Mouse (Mus musculus) liver, embryonic 14.5 days (tissue): ENCODE results near the gene Gm10974. TPM values are rescaled to one million over a fixed set of nuclear protein-coding genes. Genes with fewer than 3 reads are reported as not detected.

Experiments
- ATAC-seq: fragments of 200-750 bp; cut with Nextera tagmentation; 2 replicates; pipeline ENCODE4 v1.8.0; 2017; ENCODE audit warnings: moderate number of reproducible peaks, mild to moderate bottlenecking, moderate library complexity; ENCODE audit not compliant: insufficient read depth
- DNase-seq, 3 experiments: peaks; one replicate each; pipeline ENCODE4 v3.0.0-alpha.2; 2012 to 2013; ENCODE audit warnings: low read depth in 3 of 3, low spot score in 3 of 3
- H3K27ac ChIP-seq: fragments of 300-500 bp; sonication (generic); 2 replicates; pipeline ENCODE4 v1.5.1; 2014; ENCODE audit warnings: moderate library complexity, mild to moderate bottlenecking, control low read depth, inconsistent platforms
- H3K27me3 ChIP-seq: fragments of 300-500 bp; sonication (generic); 2 replicates; pipeline ENCODE4 v1.6.1; 2014; ENCODE audit warnings: mild to moderate bottlenecking, low read length, moderate library complexity; ENCODE audit not compliant: control insufficient read depth, insufficient read depth
- H3K36me3 ChIP-seq: fragments of 300-500 bp; sonication (generic); replicated peaks from 2 replicates; pipeline ENCODE4 v1.6.1; 2014; ENCODE audit warnings: low read depth; ENCODE audit not compliant: control insufficient read depth, insufficient read depth
- H3K4me1 ChIP-seq, 2 experiments: fragments of 200-500 bp in 1 of 2; fragments of 300-500 bp in 1 of 2; sonication (generic) in 1 of 2; replicated peaks; 2 replicates each; pipeline ENCODE4 v1.6.1; 2012 to 2014; ENCODE audit warnings: antibody characterized with exemption in 1 of 2, inconsistent platforms in 1 of 2, low read length in 1 of 2; ENCODE audit not compliant: control insufficient read depth in 2 of 2, insufficient read depth in 2 of 2
- H3K4me2 ChIP-seq: fragments of 300-500 bp; sonication (generic); 2 replicates; pipeline ENCODE4 v1.6.1; 2014; ENCODE audit warnings: low read depth, mild to moderate bottlenecking, control low read depth, moderate library complexity
- H3K4me3 ChIP-seq, 2 experiments: fragments of 200-500 bp in 1 of 2; fragments of 300-500 bp in 1 of 2; sonication (generic) in 1 of 2; 2 replicates each; pipeline ENCODE4 v1.5.1; 2012 to 2014; ENCODE audit warnings: low read depth in 2 of 2, low read length in 2 of 2, mild to moderate bottlenecking in 2 of 2, control low read depth in 1 of 2, inconsistent platforms in 1 of 2, moderate library complexity in 1 of 2; ENCODE audit not compliant: insufficient read depth in 1 of 2
- H3K9ac ChIP-seq: fragments of 300-500 bp; sonication (generic); replicated peaks from 2 replicates; pipeline ENCODE4 v1.6.1; 2014; ENCODE audit warnings: mild to moderate bottlenecking, control low read depth, moderate library complexity
- H3K9me3 ChIP-seq: fragments of 300-500 bp; sonication (generic); 2 replicates; pipeline ENCODE4 v1.6.1; 2016; ENCODE audit warnings: low read length, mixed read lengths; ENCODE audit not compliant: control insufficient read depth
- CTCF ChIP-seq: IDR thresholded peaks from 2 replicates; pipeline ENCODE4 v1.5.1; 2016; ENCODE audit warnings: antibody characterized with exemption, low read depth, control low read depth
- EP300 ChIP-seq: IDR thresholded peaks from 2 replicates; pipeline ENCODE4 v1.6.1; 2016; ENCODE audit warnings: antibody characterized with exemption, low read depth
- WGBS: fragments of 180-500 bp; shearing (Covaris S2); extraction: QIAGEN DNeasy Blood & Tissue Kit; methylation state at CpG from one replicate; pipeline ENCODE4 v1.1.7; 2014; ENCODE audit not compliant: insufficient replicate concordance; 5-methylcytosine and 5-hydroxymethylcytosine counted together
- polyA plus RNA-seq, 2 experiments: library from polyadenylated mRNA; depleted of rRNA in 1 of 2; stranded (reverse) in 1 of 2; unstranded in 1 of 2; fragments of >200 nt; fragmentation: Nextera tagmentation in 1 of 2; extraction: Ambion mirVana in 1 of 2; gene quantifications; 2 replicates each; pipeline versions ENCODE4 v1.2.1 to v1.2.3; 2012 to 2014

Gene Gm10974
- polyA plus RNA-seq, 2 experiments: not detected

DNA sequence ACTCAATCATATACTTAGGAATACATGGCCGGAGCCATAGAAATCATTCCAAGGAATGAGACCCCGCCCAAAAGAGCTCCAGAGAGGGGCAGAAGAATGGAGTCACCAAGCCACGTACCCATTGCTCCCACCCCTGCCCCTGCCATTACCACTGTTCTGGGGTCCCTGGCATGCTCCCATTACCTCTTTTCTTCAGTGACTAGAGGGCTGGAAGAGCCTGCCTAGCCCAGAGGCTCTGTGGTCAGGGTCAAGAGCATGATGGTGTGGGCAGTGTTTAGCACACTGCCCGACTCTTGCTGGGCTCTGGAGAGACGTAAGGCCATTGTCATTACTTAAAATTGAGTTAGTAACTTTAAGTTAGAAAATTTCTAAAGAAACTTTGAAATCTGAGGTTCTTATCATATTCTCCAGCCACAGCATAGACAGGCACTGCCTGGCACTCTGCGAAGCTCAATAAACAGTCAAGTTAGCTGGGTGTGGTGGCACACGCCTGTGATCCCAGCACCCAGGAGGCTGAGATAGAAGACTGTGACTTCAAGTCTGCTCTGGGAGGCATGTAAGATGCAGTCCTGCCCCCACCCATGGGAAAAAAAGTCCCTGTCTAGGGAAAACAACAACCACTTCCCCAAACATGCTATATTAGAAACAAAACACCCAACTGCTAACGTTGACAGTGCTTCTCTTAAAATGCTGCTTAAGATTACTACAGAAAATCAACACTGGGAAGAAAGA lies 9.7 kb upstream of the Gm10974 start:
- no peak for TF ChIP-seq EP300
- no peak for TF ChIP-seq CTCF
- WGBS: 50% methylated on average over 8 of the region's 8 CpGs
- Histone ChIP-seq H3K4me3 (no peak overlapping the region), H3K4me1 (peaks cover 6 to 12% of the 10 kb centered on the region in 2 experiments; a peak in 3 of 4 replicates), H3K4me2 (no peak overlapping the region), H3K36me3 (no peaks in the 10 kb centered on the region), H3K27me3 (no peaks in the 10 kb centered on the region), H3K9me3 (no peaks in the 10 kb centered on the region), H3K27ac (no peak overlapping the region), H3K9ac (no peak overlapping the region)
- DNase-seq (peak in 1 of 3 experiments; percentile 12), ATAC-seq (peak; percentile 68)

- H3K4me1 ChIP-seq: peaks cover 6 to 12% of the 10 kb centered on the region in 2 experiments; a peak in 3 of 4 replicates
- no peak for DNase-seq
- TF ChIP-seq EP300 (no peak), CTCF (no peak)
- no peak overlapping the region for H3K9ac ChIP-seq
- no peak overlapping the region for H3K4me2 ChIP-seq
- H3K27me3 ChIP-seq: no peaks in the 10 kb centered on the region
- WGBS: 70% methylated on average over 3 of the region's 3 CpGs
- no peaks in the 10 kb centered on the region; the same call in 1 of the 2 replicates for H3K9me3 ChIP-seq
- no peak overlapping the region for H3K4me3 ChIP-seq
- no peaks in the 10 kb centered on the region for H3K36me3 ChIP-seq
- ATAC-seq: no peak
- H3K27ac ChIP-seq: no peak overlapping the region
Measured at GRCm38 (mm10) chr7:66358461-66358860, 7.2 kb upstream of the Gm10974 start.

GRCm38 (mm10) chr7:66359044-66359443 lies 6.7 kb upstream of the Gm10974 start:
- no peak overlapping the region for H3K4me3 ChIP-seq
- no peaks in the 10 kb centered on the region; the same call in 1 of the 2 replicates for H3K9me3 ChIP-seq
- no peak overlapping the region for H3K4me2 ChIP-seq
- no peaks in the 10 kb centered on the region for H3K27me3 ChIP-seq
- H3K36me3 ChIP-seq: no peaks in the 10 kb centered on the region
- DNase-seq: peak in 2 of 3 experiments; percentile 26 to 31
- no peak overlapping the region for H3K9ac ChIP-seq
- H3K27ac ChIP-seq: no peak overlapping the region
- H3K4me1 ChIP-seq: peaks cover 6 to 12% of the 10 kb centered on the region in 2 experiments; a peak in 3 of 4 replicates
- 54% methylated on average over 4 of the region's 4 CpGs for WGBS
- ATAC-seq: no peak; the same call in 1 of the 2 replicates
- TF ChIP-seq CTCF (no peak), EP300 (no peak)

DNA sequence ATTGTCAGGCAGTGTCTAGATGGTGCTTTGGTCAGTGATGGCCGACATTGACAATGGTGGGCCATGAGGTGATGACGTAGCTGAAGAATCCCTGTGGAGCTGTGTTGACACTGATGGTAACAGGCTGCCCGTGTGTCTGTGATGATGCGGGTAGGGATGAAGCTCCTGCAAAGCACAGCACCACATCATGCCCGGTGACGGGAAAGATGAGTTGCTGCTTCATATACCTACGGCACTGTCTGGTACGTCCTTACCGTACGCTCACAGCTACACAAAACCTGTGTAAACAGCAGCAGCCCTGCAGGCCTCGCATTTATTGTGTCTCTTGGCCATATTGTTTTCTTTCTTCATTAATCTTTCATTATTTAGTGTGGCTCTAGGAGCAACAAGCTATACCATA lies 1.2 kb upstream of the Gm10974 start:
- TF ChIP-seq CTCF: no peak
- TF ChIP-seq EP300: no peak

DNA sequence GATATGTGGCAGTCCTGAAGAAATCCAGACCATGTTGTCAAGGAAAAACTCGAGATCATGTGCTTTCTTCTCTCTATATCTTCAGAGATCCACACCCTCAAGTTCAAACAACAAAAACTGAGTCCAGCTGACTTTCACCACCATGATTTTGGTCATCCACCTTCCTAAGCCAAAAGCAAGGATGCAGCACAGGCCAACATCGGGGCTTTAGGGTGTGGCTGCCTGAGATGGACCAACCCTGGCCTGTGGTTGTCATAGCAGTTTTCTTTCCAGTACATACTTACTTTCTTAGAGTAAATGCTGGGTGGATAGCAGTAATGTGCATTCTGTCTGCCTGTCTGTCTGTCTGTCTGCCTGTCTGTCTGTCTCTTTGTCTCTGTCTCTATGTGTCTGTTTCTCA lies 294 bp upstream of the Gm10974 start:
- 59% methylated on average over 2 of the region's 2 CpGs for WGBS
- no peak overlapping the region for H3K27ac ChIP-seq
- H3K4me3 ChIP-seq: no peak overlapping the region
- H3K9ac ChIP-seq: no peak overlapping the region
- ATAC-seq (no peak), DNase-seq (no peak)
- peaks cover 0 to 9% of the 10 kb centered on the region in 2 experiments; a peak in 2 of 4 replicates for H3K4me1 ChIP-seq
- H3K4me2 ChIP-seq: no peak overlapping the region
- no peaks in the 10 kb centered on the region for H3K27me3 ChIP-seq
- H3K36me3 ChIP-seq: no peaks in the 10 kb centered on the region
- no peak for TF ChIP-seq CTCF
- TF ChIP-seq EP300: no peak
- no peaks in the 10 kb centered on the region; the same call in 1 of the 2 replicates for H3K9me3 ChIP-seq

More for the DNA sequence above, 1.2 kb upstream of the Gm10974 start:
- H3K27me3 ChIP-seq: no peaks in the 10 kb centered on the region
- H3K4me3 ChIP-seq: no peak overlapping the region
- no peak for DNase-seq
- no peak overlapping the region for H3K27ac ChIP-seq
- H3K9ac ChIP-seq: no peak overlapping the region
- WGBS: 79% methylated on average over 11 of the region's 11 CpGs
- no peak overlapping the region for H3K4me2 ChIP-seq
- no peak for ATAC-seq
- H3K36me3 ChIP-seq: no peaks in the 10 kb centered on the region
- peaks cover 0 to 5% of the 10 kb centered on the region in 2 experiments; a peak in 2 of 4 replicates for H3K4me1 ChIP-seq
- H3K9me3 ChIP-seq: no peaks in the 10 kb centered on the region; the same call in 1 of the 2 replicates
